Mouse (Mus musculus) embryonic fibroblast, embryonic 13.5 days (primary cell): ENCODE measurements around the gene Hoxb2. TPM values are rescaled to one million over a fixed set of nuclear protein-coding genes. Genes with fewer than 3 reads are reported as not detected.
A peak's percentile ranks its signal among the peaks of the same experiment; 100 is the strongest.

ENCODE experiments used
- H3K27ac ChIP-seq: 2 replicates; pipeline ENCODE4 v1.5.1; 2012; ENCODE audit warnings: low read length, control low read depth, inconsistent platforms; ENCODE audit not compliant: insufficient read depth
- H3K4me1 ChIP-seq: 2 replicates; pipeline ENCODE4 v1.6.1; 2011; ENCODE audit warnings: low read length; ENCODE audit not compliant: control insufficient read depth, insufficient read depth
- H3K4me3 ChIP-seq: 2 replicates; pipeline ENCODE4 v1.5.1; 2011; ENCODE audit warnings: mild to moderate bottlenecking, control low read depth, low read length; ENCODE audit not compliant: insufficient read depth
- CTCF ChIP-seq: IDR thresholded peaks from 2 replicates; pipeline ENCODE4 v1.5.1; 2011; ENCODE audit warnings: mild to moderate bottlenecking, control low read depth, low read length, moderate library complexity, borderline replicate concordance; ENCODE audit not compliant: insufficient read depth
- POLR2A ChIP-seq: IDR thresholded peaks from 2 replicates; pipeline ENCODE4 v1.6.1; 2011; ENCODE audit warnings: low read depth, mild to moderate bottlenecking, control low read depth, low read length, moderate library complexity
- polyA plus RNA-seq: library from polyadenylated mRNA; stranded (reverse); fragments of >200 nt; gene quantifications from 2 replicates; pipeline ENCODE4 v1.2.4, GENCODE M21; 2011; ENCODE audit warnings: low read depth; ENCODE audit not compliant: missing spikeins, insufficient read length

Gene Hoxb2
- polyA plus RNA-seq = 6.6 and 11.0 TPM in 2 replicates

DNA sequence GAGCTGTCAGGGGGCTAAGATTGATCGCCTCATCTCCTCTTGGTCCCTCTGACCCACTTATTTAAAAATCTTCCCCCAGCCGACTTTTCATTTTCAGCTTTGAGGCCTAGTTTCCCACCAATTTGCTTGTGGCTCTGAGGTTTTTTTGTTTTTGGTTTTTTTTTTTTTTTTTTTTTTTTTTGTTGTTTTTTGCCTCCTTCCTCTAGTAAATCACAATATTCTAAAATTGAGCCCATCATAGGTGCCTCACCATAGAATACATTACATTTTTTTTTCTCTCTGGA is at the start of gene Hoxb2:
TSS of gene Hoxb2 (plus strand) at position 185 of the 284 bp plus-strand sequence.
- Histone ChIP-seq H3K4me1 (peaks cover 4% of the 10 kb centered on the region; the same call in 1 of the 2 replicates), H3K27ac (peak within 1 kb of the TSS; percentile 94), H3K4me3 (no peak within 1 kb of the TSS)
- TF ChIP-seq CTCF (no peak), POLR2A (no peak)

DNA sequence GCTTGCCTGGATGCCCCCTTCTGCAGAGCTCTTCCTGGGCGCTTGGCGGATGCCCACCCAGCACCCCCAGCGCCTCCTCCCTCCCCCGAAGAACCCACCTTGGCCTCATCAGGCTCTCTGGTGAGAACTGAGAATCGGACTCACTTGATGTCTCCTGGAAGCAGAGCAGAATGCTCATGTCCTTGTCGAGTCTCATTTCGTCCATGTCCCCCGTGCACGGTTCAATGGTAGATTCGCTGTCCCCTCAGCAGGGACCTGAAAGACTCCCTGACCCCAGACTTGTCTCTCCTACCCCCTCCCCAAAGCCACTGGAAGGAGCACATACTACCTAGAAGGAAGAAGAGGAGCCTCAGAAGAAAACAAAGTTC is 49.3 kb upstream of the Hoxb2 start:
- Histone ChIP-seq H3K27ac (no peak overlapping the region), H3K4me1 (no peaks in the 10 kb centered on the region), H3K4me3 (peak overlapping the region; percentile 44; the same call in 1 of the 2 replicates)
- no peak for TF ChIP-seq CTCF
- no peak for TF ChIP-seq POLR2A

DNA sequence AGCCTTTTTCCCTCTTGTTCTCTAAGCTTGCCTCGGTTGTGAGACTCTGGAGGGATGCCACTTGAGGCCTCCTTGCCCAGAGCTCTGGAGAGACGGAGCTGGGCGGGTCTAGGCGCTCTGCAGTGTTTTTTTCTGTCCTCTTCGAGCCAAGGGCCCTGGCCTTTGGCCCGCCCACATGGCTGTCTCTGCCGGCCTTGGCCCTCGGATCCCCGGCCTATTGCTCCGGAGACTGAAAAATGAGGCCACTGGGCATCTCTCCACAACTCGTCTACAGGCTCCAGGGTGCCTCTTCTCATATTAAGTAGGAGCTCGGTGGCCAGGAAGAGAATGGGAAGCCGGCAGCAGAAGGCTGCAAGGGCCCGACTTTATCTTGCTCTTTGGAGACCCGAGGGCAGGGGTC is 48.5 kb upstream of the Hoxb2 start:
- Histone ChIP-seq H3K4me3 (no peak overlapping the region), H3K4me1 (no peaks in the 10 kb centered on the region), H3K27ac (peak overlapping the region; percentile 46)
- no peak for TF ChIP-seq CTCF
- TF ChIP-seq POLR2A = no peak

GRCm38 (mm10) chr11:96302381-96303150 is 47.8 kb upstream of the Hoxb2 start:
- Histone ChIP-seq H3K4me3 (no peak overlapping the region), H3K27ac (peak overlapping the region; percentile 46), H3K4me1 (no peaks in the 10 kb centered on the region)
- TF ChIP-seq POLR2A (no peak), CTCF (no peak)

- Histone ChIP-seq H3K4me1 (no peaks in the 10 kb centered on the region), H3K27ac (peak within 1 kb of the TSS; percentile 46), H3K4me3 (peak within 1 kb of the TSS; percentile 31)
- TF ChIP-seq CTCF (peak; percentile 80), POLR2A (no peak)
Measured at GRCm38 (mm10) chr11:96303151-96304099, 46.9 kb upstream of the Hoxb2 start, which contains the start of gene Hoxb5. Gene Hoxb5, plus strand, starts transcription at chr11:96303336.

DNA sequence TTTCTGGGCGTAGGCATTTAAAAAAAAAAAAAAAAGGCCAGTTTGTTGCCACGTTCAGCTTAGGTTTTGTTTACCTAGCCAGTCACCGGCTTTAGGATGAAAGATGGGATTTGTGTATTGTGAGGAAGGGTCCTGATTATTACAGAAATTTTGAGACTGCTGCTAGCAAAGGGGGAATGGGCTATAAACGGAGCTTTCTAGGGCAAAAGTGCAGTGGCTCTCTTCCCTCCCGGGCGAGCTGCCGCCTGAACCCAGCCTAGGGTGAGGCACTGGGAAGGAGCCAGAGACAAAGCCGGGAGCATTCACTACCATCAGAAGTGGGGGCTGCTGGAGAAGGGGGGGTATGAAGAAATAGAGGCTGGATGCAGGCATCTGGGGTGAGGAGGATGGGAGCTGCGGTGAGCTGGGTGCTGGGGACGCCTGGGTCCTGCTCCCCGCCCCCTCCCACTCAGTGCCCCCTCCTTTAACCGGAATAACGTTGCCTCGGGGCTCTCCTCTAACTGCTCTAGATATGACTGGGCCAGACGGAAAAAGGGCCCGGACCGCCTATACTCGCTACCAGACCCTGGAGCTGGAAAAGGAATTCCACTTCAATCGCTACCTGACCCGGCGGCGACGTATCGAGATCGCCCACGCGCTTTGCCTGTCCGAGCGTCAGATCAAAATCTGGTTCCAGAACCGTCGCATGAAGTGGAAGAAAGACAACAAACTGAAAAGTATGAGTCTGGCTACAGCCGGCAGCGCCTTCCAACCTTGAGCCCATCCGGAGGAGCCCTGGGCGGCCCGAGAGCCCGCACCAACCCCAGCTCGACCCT is 45.7 kb upstream of the Hoxb2 start:
- Histone ChIP-seq H3K4me3 (peak overlapping the region; percentile 31), H3K27ac (peak overlapping the region; percentile 23; the same call in 1 of the 2 replicates), H3K4me1 (no peaks in the 10 kb centered on the region)
- no peak for TF ChIP-seq POLR2A
- no peak for TF ChIP-seq CTCF

DNA sequence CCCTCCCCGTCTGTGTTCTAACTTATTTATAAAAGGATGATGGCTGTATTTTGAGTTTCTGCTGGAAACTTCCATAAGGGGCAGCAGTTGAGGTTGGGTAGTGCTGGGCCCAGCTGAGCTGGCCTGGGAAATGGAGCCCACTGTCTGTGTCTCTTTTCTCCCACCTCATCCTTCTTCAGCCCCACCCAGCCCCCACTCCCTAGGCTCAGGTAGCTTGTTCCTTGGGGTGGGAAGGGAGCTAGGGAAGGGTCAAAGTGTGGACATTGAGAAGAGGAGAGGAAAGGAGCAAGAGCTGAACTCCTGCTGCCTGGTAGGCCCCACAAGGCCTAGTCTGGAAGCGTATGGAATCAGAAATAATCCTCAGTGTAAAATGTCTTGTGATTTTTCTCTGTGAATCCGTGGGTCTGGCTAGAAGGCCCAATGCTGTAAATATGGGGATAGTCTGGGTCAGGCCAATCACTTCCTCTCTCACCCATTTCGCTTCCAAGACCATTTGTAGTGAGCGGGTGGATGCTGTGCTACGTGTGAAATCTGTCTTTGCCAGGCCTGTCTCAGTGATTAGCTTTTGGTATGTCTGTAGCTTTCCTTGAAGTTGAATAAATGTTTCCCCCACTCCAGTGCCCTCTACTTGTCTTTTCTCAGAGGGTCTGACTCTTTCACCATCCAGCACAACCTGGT is 44.7 kb upstream of the Hoxb2 start:
- no peak for TF ChIP-seq POLR2A
- TF ChIP-seq CTCF = no peak
- Histone ChIP-seq H3K4me1 (no peaks in the 10 kb centered on the region), H3K27ac (peak overlapping the region; percentile 79), H3K4me3 (peak overlapping the region; percentile 0; the same call in 1 of the 2 replicates)

GRCm38 (mm10) chr11:96306183-96306907 is 44.0 kb upstream of the Hoxb2 start:
- TF ChIP-seq POLR2A = no peak
- TF ChIP-seq CTCF = no peak
- Histone ChIP-seq H3K4me1 (no peaks in the 10 kb centered on the region), H3K27ac (peak overlapping the region; percentile 79), H3K4me3 (peak overlapping the region; percentile 33)
